Mouse (Mus musculus): Measurements from ENCODE around the gene Tas2r130. TPM values are rescaled to one million over a fixed set of nuclear protein-coding genes. Genes with fewer than 3 reads are reported as not detected.
"Not testable (repeated sequence)": the region's sequence is repeated elsewhere in the genome, so short reads cannot be mapped to it uniquely, and the experiment has no call there.

Gene Tas2r130
- polyA plus RNA-seq (2012; rRNA removed) = not detected in 2 replicates

DNA sequence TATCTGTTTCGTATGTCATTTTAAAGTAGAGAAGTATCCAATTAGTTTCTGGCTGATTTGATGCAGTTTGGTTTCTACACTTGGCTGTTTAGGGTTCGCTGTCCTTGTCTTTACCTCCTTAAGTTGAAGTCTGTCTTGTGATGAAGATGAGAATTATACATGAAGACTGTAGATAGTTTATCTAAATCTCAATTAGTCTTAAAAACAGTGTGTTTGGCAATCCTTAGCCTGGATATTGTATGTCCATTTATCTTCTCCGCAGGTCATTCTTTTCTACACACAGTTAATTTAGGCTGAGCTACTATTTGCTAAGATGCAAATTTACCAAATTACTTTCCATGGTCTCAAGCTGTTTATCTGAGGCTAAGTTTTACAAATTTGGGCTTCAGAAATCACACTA is at the start of gene Tas2r130:
Gene Tas2r130, minus strand, starts transcription at position 101 of the 400 bp plus-strand sequence.
- no peak for DNase-seq (ENCODE audit: extremely low spot score in 1 of 2, low spot score in 1 of 2)

DNA sequence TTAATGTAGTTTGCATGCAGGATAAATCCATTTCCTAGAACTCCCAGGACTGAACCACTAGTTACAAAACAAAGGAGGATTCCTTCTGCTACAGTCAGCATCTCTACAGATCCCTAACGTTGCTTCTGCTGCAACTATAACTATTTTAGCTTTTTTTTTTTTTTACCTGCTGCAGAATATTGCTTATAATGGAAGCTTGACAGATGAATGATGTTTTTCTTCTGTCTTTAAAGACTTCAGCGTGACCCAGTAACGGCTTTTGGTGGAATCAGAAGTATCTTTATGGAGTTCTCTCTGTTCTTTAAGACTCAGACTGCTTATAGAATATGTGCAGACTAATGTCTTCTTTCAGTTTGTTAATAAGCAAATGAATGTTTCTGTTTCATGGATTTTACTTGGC is 48.1 kb upstream of the Tas2r130 start, which contains the start of gene Tas2r106:
Gene Tas2r106, minus strand, starts transcription at position 101 of the 400 bp plus-strand sequence.
- no peak for DNase-seq (ENCODE audit: extremely low spot score in 1 of 2, low spot score in 1 of 2)

DNA sequence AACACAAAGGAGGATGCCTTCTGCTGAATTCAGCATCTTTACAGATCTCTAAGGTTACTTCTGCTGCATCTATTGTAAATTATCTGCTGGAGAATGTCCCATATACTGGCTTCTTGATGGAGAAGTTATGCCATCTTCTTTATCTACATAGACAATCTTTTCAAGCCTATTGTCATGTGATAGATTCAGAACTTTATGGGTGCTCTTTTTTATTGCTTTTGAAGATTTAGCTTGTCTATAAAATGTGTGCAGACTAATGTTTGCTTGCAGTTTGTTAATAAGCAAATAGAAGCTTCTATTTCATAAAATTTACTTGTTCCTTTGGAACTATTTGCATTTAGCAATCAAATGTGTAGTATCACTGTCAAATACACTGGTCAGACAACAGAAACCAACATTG is 29.3 kb upstream of the Tas2r130 start, which contains the start of gene Tas2r107:
Gene Tas2r107, minus strand, starts transcription at position 101 of the 400 bp plus-strand sequence.
- no peak for DNase-seq (ENCODE audit: extremely low spot score in 1 of 2, low spot score in 1 of 2)

DNA sequence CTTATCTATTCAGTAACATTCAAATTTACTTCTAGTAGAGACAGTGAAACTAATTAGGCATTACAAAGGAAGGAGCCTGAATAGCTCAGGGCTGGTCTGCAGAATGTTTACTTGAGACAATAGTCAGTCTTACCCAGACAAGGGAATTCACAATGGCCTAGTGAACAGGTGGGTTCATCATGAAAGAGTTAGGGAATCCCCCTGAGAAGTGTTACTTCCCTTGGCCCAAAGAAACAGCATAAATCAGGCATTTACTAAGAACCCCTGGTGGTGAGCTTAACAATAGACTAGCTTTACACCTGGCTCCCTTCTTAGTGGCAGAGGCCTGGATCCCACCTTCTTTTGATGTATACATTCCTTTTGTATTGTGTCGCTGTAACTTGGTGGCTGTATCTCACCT is 20.8 kb downstream of the Tas2r130 start:
- DNase-seq (ENCODE audit: extremely low spot score in 1 of 2, low spot score in 1 of 2) = not testable (repeated sequence)

DNA sequence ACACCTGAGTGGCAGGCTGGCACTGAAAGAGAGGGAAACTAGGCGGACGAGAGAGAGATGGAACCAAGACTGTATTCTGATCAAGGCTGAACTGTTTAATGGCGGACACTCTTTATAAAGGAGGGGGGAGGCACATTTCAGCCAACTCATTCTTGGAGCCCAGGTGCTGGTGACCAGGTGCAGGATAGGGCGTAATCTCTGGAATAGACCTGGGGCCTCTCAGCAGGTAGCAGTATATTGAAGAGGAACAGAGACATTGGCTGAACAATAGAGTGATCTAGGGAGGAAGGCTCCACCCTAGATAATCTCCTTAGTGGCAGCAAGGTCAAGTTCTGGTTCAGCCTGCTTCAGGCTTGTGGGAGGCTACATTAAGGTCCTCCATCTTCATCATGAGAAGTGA is 25.9 kb downstream of the Tas2r130 start:
- DNase-seq (ENCODE audit: extremely low spot score in 1 of 2, low spot score in 1 of 2) = no peak

Other genes with a start within 250 kb of the Tas2r130 start
- gene Ybx3, start 242.4 kb downstream of the Tas2r130 start, polyA plus RNA-seq (2012; rRNA removed) = 70.5 and 75.2 TPM in 2 replicates
- not detected in 2 replicates for gene 5430401F13Rik, start 144.5 kb downstream of the Tas2r130 start, polyA plus RNA-seq (2012; rRNA removed)
- gene Gm6619, start 144.5 kb downstream of the Tas2r130 start, polyA plus RNA-seq (2012; rRNA removed) = not detected in 2 replicates
- gene Tas2r107, start 29.2 kb upstream of the Tas2r130 start, polyA plus RNA-seq (2012; rRNA removed) = not detected in 2 replicates
- not detected in 2 replicates for gene Tas2r106, start 48.0 kb upstream of the Tas2r130 start, polyA plus RNA-seq (2012; rRNA removed)
- not detected in 2 replicates for gene Tas2r104, start 54.8 kb upstream of the Tas2r130 start, polyA plus RNA-seq (2012; rRNA removed)
- not detected in 2 replicates for gene Tas2r105, start 56.6 kb upstream of the Tas2r130 start, polyA plus RNA-seq (2012; rRNA removed)
- not detected in 2 replicates for gene Tas2r114, start 59.2 kb upstream of the Tas2r130 start, polyA plus RNA-seq (2012; rRNA removed)

Data from frontal cortex, adult 2 months (tissue).